Mouse (Mus musculus) bone marrow macrophage, adult 2 months (primary cell): Measurements from ENCODE around the gene Slc35g1.

Experiments
- CTCF ChIP-seq: IDR thresholded peaks from 2 replicates; pipeline ENCODE4 v1.5.1; 2012; ENCODE audit warnings: low read depth, mild to moderate bottlenecking, low read length, moderate library complexity
- POLR2A ChIP-seq: IDR thresholded peaks from 2 replicates; pipeline ENCODE4 v1.6.1; 2012; ENCODE audit warnings: mild to moderate bottlenecking, low read depth, low read length, borderline replicate concordance

- TF ChIP-seq CTCF (no peak), POLR2A (no peak)
These were observed 33.9 kb upstream of the Slc35g1 start for GRCm38 (mm10) chr19:38361850-38362249.
